ENCODE assay signal across 12 mouse cellular contexts in genomic region chr7:135029136-135029535, GRCm38 (mm10).
A peak's percentile ranks its signal among the peaks of the same experiment; 100 is the strongest.
DNase-seq lines count a peak whose midpoint lies in the region.
"Had no signal": no experiment of that assay in that cellular context is flagged by ENCODE, and none has a peak within 500 bp of the region (broad histone marks: within the 10 kb centered on the region; RNA-seq: fewer than 3 reads in every experiment).

No protein-coding gene starts in this region.

- intact Hi-C loops in left cerebral cortex, postnatal 14 days (cut with DNase I) = no loop called here
- intact Hi-C loops in left cerebral cortex, postnatal 4 days (cut with DNase I) = no loop called here

- peak; percentile 18 to 27 for DNase-seq in cerebellum, postnatal 14 days
- no peak for DNase-seq in cerebellum, adult 9-10 months
- DNase-seq in left cerebral cortex, postnatal 14 days (ENCODE audit: low spot score in 2 of 2) = peak; percentile 8 to 21
- no peak for DNase-seq in left cerebral cortex, postnatal 4 days
- DNase-seq in adipocyte (ENCODE audit: low spot score) = peak; percentile 76
- peak; percentile 18 for DNase-seq in brain, adult 2 months (ENCODE audit: low read depth, low spot score)
- no peak for DNase-seq in spleen, postnatal 14 days (ENCODE audit: low spot score in 2 of 2)
- no peak for DNase-seq in MN1 (ENCODE audit: low spot score)
- DNase-seq: cerebellum, adult 11 months; kidney, adult 11 months; liver, embryonic 13.5 days; thymus, postnatal 36 days had no signal

Comparison
In these comparisons a context has a peak if more than half of its experiments do, and no peak if none do; other contexts are left out.
1. DNase-seq: peak in cerebellum, postnatal 14 days (2 of 2), left cerebral cortex, postnatal 14 days (2 of 2), adipocyte (single experiment) and brain, adult 2 months (single experiment); none in cerebellum, adult 9-10 months (single experiment), left cerebral cortex, postnatal 4 days (single experiment), spleen, postnatal 14 days (0 of 2) and MN1 (single experiment).